Mouse (Mus musculus): Measurements from ENCODE around the gene Echdc3.

GRCm38 (mm10) chr2:6187418-6187817 is 25.4 kb downstream of the Echdc3 start:
- TF ChIP-seq CTCF (IDR thresholded peaks at IDR 0.05; ENCODE audit: low read depth) (no peak), EP300 (optimal IDR thresholded peaks at IDR 0.05) (no peak)

Measured in stomach, postnatal 0 days (tissue).